Mouse (Mus musculus): ENCODE results near the gene Pcdh15. TPM values are rescaled to one million over a fixed set of nuclear protein-coding genes. Genes with fewer than 3 reads are reported as not detected.

Pcdh15 gene
- polyA plus RNA-seq (2015; fragmentation: Nextera tagmentation; extraction: Ambion mirVana) = 0.41 TPM in 2 replicates

GRCm38 (mm10) chr10:73098966-73099845 lies at the start of gene Pcdh15:
Gene Pcdh15 (plus strand): TSS chr10:73099342.
- H3K27me3 ChIP-seq (ENCODE audit: insufficient read depth, low read length) = peaks cover 48% of the 10 kb centered on the region
- no peaks in the 10 kb centered on the region for H3K9me3 ChIP-seq (ENCODE audit: low read length)
- peaks cover 10% of the 10 kb centered on the region; the same call in 1 of the 2 replicates for H3K4me1 ChIP-seq (ENCODE audit: insufficient read depth, low read length)
- H3K9ac ChIP-seq (replicated peaks; ENCODE audit: low read length) = peak within 1 kb of the TSS; percentile 22; the same call in 1 of the 2 replicates
- WGBS = under 1% methylated on average over 75 of the region's 79 CpGs
- no peaks in the 10 kb centered on the region for H3K36me3 ChIP-seq (ENCODE audit: insufficient read depth, low read length)
- H3K4me2 ChIP-seq (replicated peaks; ENCODE audit: low read depth, low read length) = peak within 1 kb of the TSS; percentile 98
- ATAC-seq (ENCODE audit: low FRiP score, low TSS enrichment) = peak; percentile 49
- H3K4me3 ChIP-seq (ENCODE audit: low read length) = peak within 1 kb of the TSS; percentile 61
- H3K27ac ChIP-seq (ENCODE audit: low read length) = no peak within 1 kb of the TSS

GRCm38 (mm10) chr10:73052074-73052473 lies 47.1 kb upstream of the Pcdh15 start:
- 82% methylated on average over 6 of the region's 6 CpGs for WGBS
- Histone ChIP-seq H3K27ac (ENCODE audit: low read length) (no peak overlapping the region), H3K9me3 (ENCODE audit: low read length) (no peaks in the 10 kb centered on the region), H3K9ac (replicated peaks; ENCODE audit: low read length) (no peak overlapping the region), H3K4me3 (ENCODE audit: low read length) (no peak overlapping the region), H3K36me3 (ENCODE audit: insufficient read depth, low read length) (no peaks in the 10 kb centered on the region), H3K4me2 (replicated peaks; ENCODE audit: low read depth, low read length) (no peak overlapping the region), H3K27me3 (ENCODE audit: insufficient read depth, low read length) (no peaks in the 10 kb centered on the region), H3K4me1 (ENCODE audit: insufficient read depth, low read length) (no peaks in the 10 kb centered on the region)
- no peak for ATAC-seq (ENCODE audit: low FRiP score, low TSS enrichment)

- H3K9ac ChIP-seq (replicated peaks; ENCODE audit: low read length) = no peak overlapping the region
- no peak overlapping the region for H3K4me2 ChIP-seq (replicated peaks; ENCODE audit: low read depth, low read length)
- H3K27ac ChIP-seq (ENCODE audit: low read length) = no peak overlapping the region
- no peaks in the 10 kb centered on the region for H3K36me3 ChIP-seq (ENCODE audit: insufficient read depth, low read length)
- H3K9me3 ChIP-seq (ENCODE audit: low read length) = no peaks in the 10 kb centered on the region
- 71% methylated on average over 2 of the region's 2 CpGs for WGBS
- no peak for ATAC-seq (ENCODE audit: low FRiP score, low TSS enrichment)
- H3K27me3 ChIP-seq (ENCODE audit: insufficient read depth, low read length) = no peaks in the 10 kb centered on the region
- no peaks in the 10 kb centered on the region for H3K4me1 ChIP-seq (ENCODE audit: insufficient read depth, low read length)
- H3K4me3 ChIP-seq (ENCODE audit: low read length) = no peak overlapping the region
Observed at GRCm38 (mm10) chr10:73059726-73060230, 39.4 kb upstream of the Pcdh15 start.

- no peak overlapping the region for H3K4me2 ChIP-seq (replicated peaks; ENCODE audit: low read depth, low read length)
- H3K9ac ChIP-seq (replicated peaks; ENCODE audit: low read length) = no peak overlapping the region
- WGBS = 76% methylated on average over 5 of the region's 5 CpGs
Observed at GRCm38 (mm10) chr10:73086703-73087102, 12.4 kb upstream of the Pcdh15 start.

GRCm38 (mm10) chr10:73096531-73097135 lies 2.5 kb upstream of the Pcdh15 start:
- peak overlapping the region; percentile 60 for H3K4me2 ChIP-seq (replicated peaks; ENCODE audit: low read depth, low read length)
- H3K27ac ChIP-seq (ENCODE audit: low read length) = no peak overlapping the region
- no peaks in the 10 kb centered on the region for H3K9me3 ChIP-seq (ENCODE audit: low read length)
- 0 out of 2 replicates have a peak overlapping the region, but pooled peaks have one; percentile 26 for H3K9ac ChIP-seq (replicated peaks; ENCODE audit: low read length)
- peaks cover 10% of the 10 kb centered on the region; the same call in 1 of the 2 replicates for H3K4me1 ChIP-seq (ENCODE audit: insufficient read depth, low read length)
- 2% methylated on average over 17 of the region's 17 CpGs for WGBS
- peak; percentile 37; the same call in 1 of the 2 replicates for ATAC-seq (ENCODE audit: low FRiP score, low TSS enrichment)
- H3K36me3 ChIP-seq (ENCODE audit: insufficient read depth, low read length) = no peaks in the 10 kb centered on the region
- H3K27me3 ChIP-seq (ENCODE audit: insufficient read depth, low read length) = peaks cover 45% of the 10 kb centered on the region
- H3K4me3 ChIP-seq (ENCODE audit: low read length) = peak overlapping the region; percentile 42

More at GRCm38 (mm10) chr10:73086703-73087102, 12.4 kb upstream of the Pcdh15 start:
- H3K27ac ChIP-seq (ENCODE audit: low read length) = no peak overlapping the region
- no peaks in the 10 kb centered on the region for H3K4me1 ChIP-seq (ENCODE audit: insufficient read depth, low read length)
- H3K4me3 ChIP-seq (ENCODE audit: low read length) = no peak overlapping the region
- no peaks in the 10 kb centered on the region for H3K27me3 ChIP-seq (ENCODE audit: insufficient read depth, low read length)
- H3K36me3 ChIP-seq (ENCODE audit: insufficient read depth, low read length) = no peaks in the 10 kb centered on the region
- no peaks in the 10 kb centered on the region for H3K9me3 ChIP-seq (ENCODE audit: low read length)
- ATAC-seq (ENCODE audit: low FRiP score, low TSS enrichment) = no peak

- Histone ChIP-seq H3K9ac (replicated peaks; ENCODE audit: low read length) (no peak overlapping the region), H3K27ac (ENCODE audit: low read length) (no peak overlapping the region), H3K4me3 (ENCODE audit: low read length) (peak overlapping the region; percentile 42), H3K36me3 (ENCODE audit: insufficient read depth, low read length) (no peaks in the 10 kb centered on the region), H3K4me2 (replicated peaks; ENCODE audit: low read depth, low read length) (peak overlapping the region; percentile 60), H3K27me3 (ENCODE audit: insufficient read depth, low read length) (peaks cover 48% of the 10 kb centered on the region), H3K9me3 (ENCODE audit: low read length) (no peaks in the 10 kb centered on the region), H3K4me1 (ENCODE audit: insufficient read depth, low read length) (peaks cover 10% of the 10 kb centered on the region; the same call in 1 of the 2 replicates)
- WGBS = 3% methylated on average over 7 of the region's 7 CpGs
- ATAC-seq (ENCODE audit: low FRiP score, low TSS enrichment) = no peak
Observed at GRCm38 (mm10) chr10:73097176-73097575, 2.0 kb upstream of the Pcdh15 start.

GRCm38 (mm10) chr10:73097979-73098378 lies 1.2 kb upstream of the Pcdh15 start:
- Histone ChIP-seq H3K4me3 (ENCODE audit: low read length) (no peak overlapping the region), H3K36me3 (ENCODE audit: insufficient read depth, low read length) (no peaks in the 10 kb centered on the region)
- WGBS = under 1% methylated on average over 17 of the region's 17 CpGs

GRCm38 (mm10) chr10:73099846-73100241 lies 702 bp downstream of the Pcdh15 start:
- peak overlapping the region; percentile 98 for H3K4me2 ChIP-seq (replicated peaks; ENCODE audit: low read depth, low read length)
- H3K9me3 ChIP-seq (ENCODE audit: low read length) = no peaks in the 10 kb centered on the region
- no peak overlapping the region for H3K27ac ChIP-seq (ENCODE audit: low read length)
- H3K4me3 ChIP-seq (ENCODE audit: low read length) = peak overlapping the region; percentile 61
- H3K9ac ChIP-seq (replicated peaks; ENCODE audit: low read length) = peak overlapping the region; percentile 22; the same call in 1 of the 2 replicates
- peaks cover 48% of the 10 kb centered on the region for H3K27me3 ChIP-seq (ENCODE audit: insufficient read depth, low read length)
- under 1% methylated on average over 37 of the region's 37 CpGs for WGBS
- peaks cover 10% of the 10 kb centered on the region; the same call in 1 of the 2 replicates for H3K4me1 ChIP-seq (ENCODE audit: insufficient read depth, low read length)
- H3K36me3 ChIP-seq (ENCODE audit: insufficient read depth, low read length) = no peaks in the 10 kb centered on the region
- peak; percentile 87 for ATAC-seq (ENCODE audit: low FRiP score, low TSS enrichment)

More at GRCm38 (mm10) chr10:73097979-73098378, 1.2 kb upstream of the Pcdh15 start:
- Histone ChIP-seq H3K27me3 (ENCODE audit: insufficient read depth, low read length) (peaks cover 48% of the 10 kb centered on the region), H3K9ac (replicated peaks; ENCODE audit: low read length) (no peak overlapping the region), H3K4me1 (ENCODE audit: insufficient read depth, low read length) (peaks cover 10% of the 10 kb centered on the region; the same call in 1 of the 2 replicates), H3K9me3 (ENCODE audit: low read length) (no peaks in the 10 kb centered on the region), H3K27ac (ENCODE audit: low read length) (no peak overlapping the region), H3K4me2 (replicated peaks; ENCODE audit: low read depth, low read length) (peak overlapping the region; percentile 46)
- peak; percentile 49 for ATAC-seq (ENCODE audit: low FRiP score, low TSS enrichment)

- Histone ChIP-seq H3K4me3 (ENCODE audit: low read length) (no peak overlapping the region), H3K36me3 (ENCODE audit: insufficient read depth, low read length) (no peaks in the 10 kb centered on the region), H3K9ac (replicated peaks; ENCODE audit: low read length) (no peak overlapping the region), H3K27ac (ENCODE audit: low read length) (no peak overlapping the region), H3K9me3 (ENCODE audit: low read length) (no peaks in the 10 kb centered on the region), H3K4me1 (ENCODE audit: insufficient read depth, low read length) (no peaks in the 10 kb centered on the region), H3K4me2 (replicated peaks; ENCODE audit: low read depth, low read length) (no peak overlapping the region), H3K27me3 (ENCODE audit: insufficient read depth, low read length) (peaks cover 27% of the 10 kb centered on the region)
- 70% methylated on average over 13 of the region's 13 CpGs for WGBS
- no peak for ATAC-seq (ENCODE audit: low FRiP score, low TSS enrichment)
Observed at GRCm38 (mm10) chr10:73103383-73103994, 4.3 kb downstream of the Pcdh15 start.
